Mouse (Mus musculus) embryonic facial prominence, embryonic 15.5 days (tissue): Measurements from ENCODE around the gene Sarnp. TPM values are rescaled to one million over a fixed set of nuclear protein-coding genes. Genes with fewer than 3 reads are reported as not detected.

ENCODE experiments used
- ATAC-seq: fragments of 200-750 bp; cut with Nextera tagmentation; 2 replicates; pipeline ENCODE4 v1.8.0; 2017; ENCODE audit warnings: low read depth, moderate TSS enrichment; ENCODE audit not compliant: insufficient number of reproducible peaks, low FRiP score, low TSS enrichment
- H3K27ac ChIP-seq: fragments of 300-500 bp; sonication (generic); replicated peaks from 2 replicates; pipeline ENCODE4 v1.5.1; 2015; ENCODE audit warnings: mild to moderate bottlenecking, inconsistent platforms
- H3K27me3 ChIP-seq: fragments of 300-500 bp; sonication (generic); 2 replicates; pipeline ENCODE4 v1.6.1; 2015; ENCODE audit warnings: inconsistent platforms
- H3K36me3 ChIP-seq: fragments of 300-500 bp; sonication (generic); 2 replicates; pipeline ENCODE4 v1.6.1; 2015; ENCODE audit warnings: mild to moderate bottlenecking, inconsistent platforms
- H3K4me1 ChIP-seq: fragments of 300-500 bp; sonication (generic); 2 replicates; pipeline ENCODE4 v1.6.1; 2015; ENCODE audit warnings: inconsistent platforms
- H3K4me2 ChIP-seq: fragments of 300-500 bp; sonication (generic); replicated peaks from 2 replicates; pipeline ENCODE4 v1.6.1; 2015; ENCODE audit warnings: mild to moderate bottlenecking, inconsistent platforms
- H3K4me3 ChIP-seq: fragments of 300-500 bp; sonication (generic); replicated peaks from 2 replicates; pipeline ENCODE4 v1.5.1; 2015; ENCODE audit warnings: mild to moderate bottlenecking, inconsistent platforms
- H3K9ac ChIP-seq: fragments of 300-500 bp; sonication (generic); 2 replicates; pipeline ENCODE4 v1.6.1; 2015; ENCODE audit warnings: inconsistent platforms
- H3K9me3 ChIP-seq: fragments of 300-500 bp; sonication (generic); replicated peaks from 2 replicates; pipeline ENCODE4 v1.6.1; 2016; ENCODE audit warnings: inconsistent platforms
- WGBS: fragments of 180-500 bp; shearing (Covaris S2); methylation state at CpG from one replicate; pipeline ENCODE4 v1.1.7; 2015; 5-methylcytosine and 5-hydroxymethylcytosine counted together
- polyA plus RNA-seq: library from polyadenylated mRNA; unstranded; fragments of >200 nt; fragmentation: Nextera tagmentation; extraction: Ambion mirVana; gene quantifications from 2 replicates; pipeline ENCODE4 v1.2.1, GENCODE M21; 2015

Gene Sarnp
- polyA plus RNA-seq, 1 experiment from 2014 or later: 196 TPM

DNA sequence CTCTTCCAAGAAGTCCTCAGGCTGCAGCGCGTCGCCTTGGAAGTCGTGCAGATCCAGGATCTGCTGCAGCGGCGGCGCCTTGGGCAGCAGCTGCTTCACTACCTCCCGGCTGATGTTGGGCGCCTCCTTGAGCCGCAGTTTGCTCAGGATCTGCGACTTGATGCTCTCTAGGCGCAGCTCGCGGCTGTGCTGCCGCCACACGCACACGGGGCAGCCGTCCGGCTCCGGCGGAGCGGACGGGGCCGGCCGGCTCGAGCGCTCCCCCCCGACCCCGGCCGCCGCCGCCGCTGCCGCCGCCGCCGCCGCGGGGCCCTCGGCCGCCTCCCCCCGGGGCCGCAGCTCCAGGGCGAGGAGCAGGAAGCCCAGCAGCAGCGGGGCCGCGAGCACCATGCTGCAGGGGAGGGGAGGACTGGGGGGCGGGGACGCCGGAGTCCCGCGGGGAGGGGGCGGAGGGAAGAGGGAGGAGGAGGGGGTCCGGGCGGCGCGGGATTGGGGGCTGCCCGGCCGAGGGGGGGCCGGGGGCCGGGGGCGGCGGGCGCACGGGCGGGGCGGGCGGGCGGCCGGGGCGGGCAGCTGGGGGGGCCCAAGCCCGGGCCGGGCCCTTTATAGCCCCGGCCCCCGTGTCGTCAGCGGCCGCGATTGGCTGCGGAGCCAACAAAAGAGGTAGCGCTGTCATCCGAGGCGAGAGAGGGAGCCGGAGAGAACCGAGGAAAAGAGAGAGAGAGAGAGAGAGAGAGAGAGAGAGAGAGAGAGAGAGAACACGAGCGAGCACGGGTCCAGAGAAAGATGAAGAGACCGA is 74.4 kb downstream of the Sarnp start, which contains the start of gene Gdf11:
Gene Gdf11 (minus strand): TSS at position 423 of the 799 bp plus-strand sequence.
- under 1% methylated on average over 52 of the region's 89 CpGs for WGBS
- Histone ChIP-seq H3K9ac (peak within 1 kb of the TSS; percentile 72), H3K4me3 (peak within 1 kb of the TSS; percentile 77), H3K27ac (peak within 1 kb of the TSS; percentile 89), H3K4me2 (peak within 1 kb of the TSS; percentile 86), H3K4me1 (peaks cover 42% of the 10 kb centered on the region), H3K27me3 (peaks cover 10% of the 10 kb centered on the region), H3K36me3 (peaks cover 5% of the 10 kb centered on the region; the same call in 1 of the 2 replicates), H3K9me3 (no peaks in the 10 kb centered on the region)
- ATAC-seq: peak; percentile 88

DNA sequence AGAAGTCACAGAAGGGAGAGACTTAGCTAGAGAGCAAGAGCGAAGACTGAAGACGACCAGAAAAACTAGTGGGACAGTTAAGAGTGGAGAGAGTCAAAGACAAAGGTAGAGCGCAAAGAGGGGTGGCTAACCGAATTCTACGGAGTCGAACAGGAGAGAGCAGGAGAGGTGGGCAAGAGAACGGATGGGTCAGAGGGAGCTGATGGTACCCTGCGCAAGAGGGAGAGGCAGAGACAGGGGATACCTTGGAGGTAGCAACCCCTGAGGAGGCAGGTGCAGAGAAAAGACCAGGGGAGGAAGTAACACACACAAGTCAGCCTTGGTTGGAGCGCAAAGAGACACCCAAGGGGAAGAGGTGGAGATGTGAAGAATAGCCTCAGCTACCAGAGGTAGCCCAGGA is 75.1 kb downstream of the Sarnp start:
- Histone ChIP-seq H3K9me3 (no peaks in the 10 kb centered on the region), H3K36me3 (peaks cover 3% of the 10 kb centered on the region; the same call in 1 of the 2 replicates), H3K9ac (peak overlapping the region; percentile 23; the same call in 1 of the 2 replicates), H3K27me3 (peaks cover 12% of the 10 kb centered on the region), H3K4me2 (peak overlapping the region; percentile 86), H3K4me1 (peaks cover 44% of the 10 kb centered on the region), H3K4me3 (peak overlapping the region; percentile 77), H3K27ac (peak overlapping the region; percentile 89)
- WGBS: 3% methylated on average over 9 of the region's 9 CpGs
- no peak for ATAC-seq

DNA sequence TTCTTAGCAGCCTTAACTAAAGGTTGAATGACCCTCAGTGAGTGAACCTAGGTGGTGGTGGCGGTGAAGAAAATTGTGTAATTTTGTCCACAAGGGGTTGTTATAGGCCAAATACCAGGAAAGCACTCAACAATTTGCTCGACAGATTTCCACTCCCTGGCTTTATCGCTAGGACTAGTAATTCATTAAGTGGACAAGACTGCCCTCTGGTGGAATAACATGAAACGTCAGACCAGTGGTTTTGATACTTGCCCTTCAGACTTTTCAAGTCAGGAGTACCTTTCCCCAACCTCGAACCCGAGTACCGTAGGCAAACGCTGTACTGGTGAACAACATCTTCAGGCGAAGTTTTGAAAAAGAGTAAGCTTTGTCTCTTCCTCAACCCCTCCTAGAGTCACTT is 78.3 kb downstream of the Sarnp start:
- Histone ChIP-seq H3K9ac (no peak overlapping the region), H3K4me2 (peak overlapping the region; percentile 35), H3K4me1 (peaks cover 26% of the 10 kb centered on the region), H3K9me3 (no peaks in the 10 kb centered on the region), H3K27ac (no peak overlapping the region), H3K27me3 (peaks cover 12% of the 10 kb centered on the region), H3K4me3 (peak overlapping the region; percentile 17), H3K36me3 (no peaks in the 10 kb centered on the region)
- WGBS: under 1% methylated on average over 9 of the region's 9 CpGs
- ATAC-seq: no peak

DNA sequence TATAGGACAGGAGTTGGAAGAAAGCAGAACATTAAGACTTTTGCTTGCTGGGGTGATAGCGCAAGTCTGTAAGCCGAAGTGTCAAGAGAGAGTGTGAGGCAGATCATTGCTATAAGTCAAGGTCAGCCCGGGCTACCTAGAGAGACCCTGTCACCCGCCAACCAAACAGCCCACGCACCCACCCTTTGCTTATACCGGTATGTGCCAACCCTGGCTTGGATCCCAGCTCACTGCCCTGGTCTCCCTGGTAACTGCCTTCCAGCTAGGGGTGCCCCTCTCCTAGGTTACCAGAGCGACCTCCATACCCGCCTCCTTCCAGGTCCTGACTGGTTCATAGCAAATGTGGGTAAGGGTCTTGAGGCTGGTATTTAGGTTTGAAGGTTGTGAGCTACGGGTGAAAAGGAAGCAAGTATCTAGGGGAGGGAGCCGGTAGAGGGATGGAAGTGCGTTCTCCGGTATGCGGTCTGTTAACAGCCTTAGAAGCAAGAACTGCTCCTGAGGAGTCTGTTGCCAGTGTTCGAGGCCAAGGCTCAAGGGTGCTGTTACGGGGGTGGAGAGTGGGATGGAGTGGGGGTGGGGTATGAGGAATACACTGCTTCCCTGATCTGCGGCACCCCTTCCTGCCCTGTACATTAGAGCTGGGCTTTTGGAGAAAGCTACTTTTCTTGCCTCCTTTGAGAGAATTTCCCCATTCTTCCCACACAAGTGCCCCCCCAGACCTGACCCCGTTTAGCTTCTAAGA is 79.0 kb downstream of the Sarnp start:
- H3K4me1 ChIP-seq: peaks cover 22% of the 10 kb centered on the region
- no peaks in the 10 kb centered on the region for H3K36me3 ChIP-seq
- peak; percentile 42; the same call in 1 of the 2 replicates for ATAC-seq
- WGBS: 5% methylated on average over 17 of the region's 17 CpGs
- H3K4me2 ChIP-seq: peak overlapping the region; percentile 35
- H3K27me3 ChIP-seq: peaks cover 12% of the 10 kb centered on the region
- H3K27ac ChIP-seq: peak overlapping the region; percentile 28; the same call in 1 of the 2 replicates
- H3K9me3 ChIP-seq: no peaks in the 10 kb centered on the region
- peak overlapping the region; percentile 17 for H3K4me3 ChIP-seq
- no peak overlapping the region for H3K9ac ChIP-seq

DNA sequence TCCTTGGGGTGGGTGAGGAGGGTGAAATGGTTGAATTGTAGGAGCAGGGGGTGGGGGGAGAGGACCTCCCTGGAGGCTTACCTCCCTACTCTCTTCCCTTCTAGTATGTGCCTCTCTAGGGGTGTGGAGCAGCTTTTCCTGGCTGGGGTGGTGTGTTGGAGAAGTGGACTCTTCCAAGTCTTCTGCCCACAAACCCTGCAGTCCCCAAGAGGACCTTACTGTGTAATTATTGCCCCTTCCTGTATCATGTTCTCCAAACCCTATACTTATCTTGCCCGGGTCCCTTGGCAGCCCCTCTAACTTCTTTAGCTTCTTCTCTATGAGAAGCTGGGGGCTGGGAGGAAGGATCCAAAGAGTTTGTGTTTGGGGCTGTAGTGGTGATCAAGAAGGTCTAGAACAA is 79.7 kb downstream of the Sarnp start:
- no peak overlapping the region for H3K9ac ChIP-seq
- H3K27ac ChIP-seq: peak overlapping the region; percentile 28; the same call in 1 of the 2 replicates
- peaks cover 22% of the 10 kb centered on the region for H3K4me1 ChIP-seq
- H3K36me3 ChIP-seq: no peaks in the 10 kb centered on the region
- WGBS: 25% methylated on average over 1 of the region's 1 CpGs
- H3K9me3 ChIP-seq: no peaks in the 10 kb centered on the region
- H3K4me2 ChIP-seq: no peak overlapping the region
- H3K4me3 ChIP-seq: no peak overlapping the region
- H3K27me3 ChIP-seq: peaks cover 12% of the 10 kb centered on the region
- peak; percentile 68 for ATAC-seq

DNA sequence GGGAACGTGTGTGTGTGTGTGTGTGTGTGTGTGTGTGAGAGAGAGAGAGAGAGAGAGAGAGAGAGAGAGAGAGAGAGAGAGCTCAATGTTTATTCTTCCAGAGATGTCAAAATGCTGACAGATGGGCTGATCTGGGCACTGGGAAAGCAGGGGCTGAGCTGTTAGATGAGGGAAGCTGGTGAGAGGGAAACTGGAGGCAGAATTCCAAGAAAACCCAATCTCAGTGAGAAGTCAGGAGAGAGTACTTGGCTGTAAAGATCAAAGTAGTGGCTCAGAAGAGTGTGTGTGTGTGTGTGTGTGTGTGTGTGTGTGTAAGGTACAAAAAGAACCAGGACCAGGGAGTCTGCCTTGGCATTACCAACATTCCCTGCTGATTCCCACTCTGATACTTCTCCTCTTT is 80.4 kb downstream of the Sarnp start:
- Histone ChIP-seq H3K4me2 (no peak overlapping the region), H3K27ac (no peak overlapping the region; the same call in 1 of the 2 replicates)
- 6% methylated on average over 1 of the region's 1 CpGs for WGBS

DNA sequence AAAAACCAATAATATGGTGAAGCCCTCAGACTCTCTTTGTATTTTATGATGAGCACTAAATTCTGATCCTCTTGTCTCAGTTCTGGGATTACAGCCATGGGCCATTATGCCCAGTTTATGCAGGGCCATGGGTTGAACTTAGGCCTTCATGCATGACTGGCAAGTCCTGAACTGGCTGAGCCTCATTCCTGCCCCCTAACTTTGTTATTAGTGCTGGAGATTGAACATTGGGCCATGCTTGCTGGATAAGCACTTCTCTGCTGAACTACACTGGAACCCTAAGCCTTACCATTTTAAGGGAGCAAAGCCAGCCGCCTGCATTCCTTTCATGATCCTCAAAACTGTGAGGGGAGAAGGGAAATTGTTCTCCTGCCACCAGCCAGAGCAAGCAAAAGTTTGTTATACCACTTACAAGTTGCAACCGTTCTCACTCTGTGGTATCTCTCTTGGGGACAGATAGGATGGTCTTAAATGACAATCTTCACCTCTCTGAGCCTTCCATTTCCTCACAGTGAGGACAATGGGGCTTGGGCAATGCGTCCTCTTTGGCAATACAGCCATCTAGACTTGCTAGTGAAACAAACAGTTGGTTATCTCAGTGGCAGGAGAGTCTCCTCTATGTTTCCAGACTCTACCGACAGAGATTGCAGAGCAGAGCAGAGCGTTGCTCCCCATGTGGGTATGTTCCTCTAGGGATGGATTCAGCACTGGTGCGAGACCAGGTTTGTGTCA is 82.8 kb downstream of the Sarnp start:
- 80% methylated on average over 6 of the region's 6 CpGs for WGBS
- no peaks in the 10 kb centered on the region for H3K9me3 ChIP-seq

More for the DNA sequence above, 80.4 kb downstream of the Sarnp start:
- H3K9ac ChIP-seq: no peak overlapping the region
- no peaks in the 10 kb centered on the region for H3K36me3 ChIP-seq
- no peak overlapping the region for H3K4me3 ChIP-seq
- H3K4me1 ChIP-seq: peaks cover 18% of the 10 kb centered on the region
- H3K27me3 ChIP-seq: peaks cover 12% of the 10 kb centered on the region
- no peaks in the 10 kb centered on the region for H3K9me3 ChIP-seq
- no peak for ATAC-seq

DNA sequence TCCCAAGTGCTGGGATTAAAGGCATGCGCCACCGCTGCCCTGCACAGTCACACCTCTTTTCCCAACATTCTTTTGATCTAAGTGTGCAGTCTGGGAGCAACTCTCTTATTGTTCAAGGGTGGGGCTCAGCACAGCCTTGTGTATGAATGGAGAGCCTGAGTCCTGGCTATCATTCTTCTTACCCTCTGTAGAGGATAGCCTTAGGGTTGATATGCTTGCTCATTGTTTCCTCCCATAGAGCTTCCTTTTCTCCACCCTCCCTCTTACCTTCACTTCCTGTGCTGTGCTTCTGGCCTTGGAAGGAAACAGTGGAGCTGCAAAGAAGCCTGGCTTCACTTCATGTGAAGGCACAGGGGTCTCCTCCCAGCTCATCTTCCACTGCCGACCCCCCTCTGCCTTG is 83.6 kb downstream of the Sarnp start, which contains the start of gene Cd63:
Gene Cd63 (plus strand): TSS at position 292 of the 400 bp plus-strand sequence.
- no peak for ATAC-seq
- H3K4me3 ChIP-seq: no peak within 1 kb of the TSS
- no peak within 1 kb of the TSS for H3K9ac ChIP-seq
- peaks cover 11% of the 10 kb centered on the region for H3K4me1 ChIP-seq
- no peaks in the 10 kb centered on the region for H3K9me3 ChIP-seq
- H3K36me3 ChIP-seq: no peaks in the 10 kb centered on the region
- H3K27me3 ChIP-seq: peaks cover 11% of the 10 kb centered on the region
- WGBS: 78% methylated on average over 3 of the region's 3 CpGs
- no peak within 1 kb of the TSS for H3K27ac ChIP-seq
- no peak within 1 kb of the TSS for H3K4me2 ChIP-seq

More for the DNA sequence above, 82.8 kb downstream of the Sarnp start:
- no peaks in the 10 kb centered on the region for H3K36me3 ChIP-seq
- H3K4me3 ChIP-seq: no peak overlapping the region
- H3K4me2 ChIP-seq: no peak overlapping the region
- no peak overlapping the region for H3K27ac ChIP-seq
- H3K27me3 ChIP-seq: peaks cover 12% of the 10 kb centered on the region
- ATAC-seq: no peak
- no peak overlapping the region for H3K9ac ChIP-seq
- H3K4me1 ChIP-seq: peaks cover 11% of the 10 kb centered on the region

DNA sequence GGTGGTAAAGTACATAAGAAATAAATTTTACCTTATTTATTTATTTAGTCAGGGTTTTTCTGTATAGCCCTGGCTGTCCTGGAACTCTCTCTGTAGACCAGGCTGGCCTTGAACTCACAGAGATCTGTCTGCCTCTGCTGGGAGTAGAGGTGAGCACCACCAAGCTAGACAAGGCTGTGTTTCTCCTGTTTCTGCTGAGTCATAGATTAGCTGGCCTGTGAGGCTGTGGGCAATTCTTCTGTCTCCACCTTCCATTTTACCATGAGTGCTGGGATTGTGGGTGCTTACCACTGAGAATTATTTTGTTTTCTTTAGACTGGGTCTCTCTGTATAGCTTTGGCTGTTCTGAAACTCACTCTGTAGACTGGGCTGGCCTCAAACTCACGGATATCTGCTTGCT is 84.3 kb downstream of the Sarnp start:
- Histone ChIP-seq H3K27ac (no peak overlapping the region), H3K27me3 (peaks cover 4% of the 10 kb centered on the region), H3K9ac (no peak overlapping the region), H3K4me1 (peaks cover 4% of the 10 kb centered on the region; the same call in 1 of the 2 replicates), H3K4me2 (no peak overlapping the region), H3K9me3 (no peaks in the 10 kb centered on the region), H3K4me3 (no peak overlapping the region), H3K36me3 (no peaks in the 10 kb centered on the region)
- no peak for ATAC-seq
- WGBS: 91% methylated on average over 1 of the region's 1 CpGs

DNA sequence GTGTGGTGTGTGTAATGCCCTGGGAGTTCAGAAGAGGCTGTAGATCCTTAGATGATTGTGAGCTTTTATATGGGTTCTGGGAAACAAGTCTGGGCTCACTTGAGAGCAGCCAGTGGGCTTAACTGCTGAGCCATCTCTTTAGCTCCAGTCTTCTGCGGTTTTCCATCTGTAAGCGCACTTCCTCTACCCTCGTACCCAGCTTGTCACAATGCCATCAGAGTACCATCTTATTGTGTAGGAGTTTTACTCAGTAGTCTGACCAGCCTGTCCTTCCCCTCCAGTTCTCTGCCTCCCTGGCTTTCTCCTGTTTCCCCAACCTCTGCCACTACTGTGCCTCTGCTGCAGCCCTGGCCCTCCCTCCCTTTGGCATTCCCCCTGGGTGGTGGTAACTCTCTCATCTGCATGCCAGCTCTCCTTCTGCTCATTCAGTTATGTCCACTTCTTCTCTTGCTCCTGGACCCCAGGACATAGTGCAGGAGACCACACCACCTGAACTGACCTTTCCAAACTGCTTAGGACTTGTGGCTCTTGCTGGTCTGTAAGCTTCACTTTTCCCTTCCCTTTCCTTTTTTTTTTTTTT is 85.4 kb downstream of the Sarnp start:
- H3K4me1 ChIP-seq: no peaks in the 10 kb centered on the region
- 62% methylated on average over 3 of the region's 3 CpGs for WGBS

More for the DNA sequence above, 85.4 kb downstream of the Sarnp start:
- no peak overlapping the region for H3K4me3 ChIP-seq
- H3K9ac ChIP-seq: no peak overlapping the region
- no peaks in the 10 kb centered on the region for H3K27me3 ChIP-seq
- H3K36me3 ChIP-seq: no peaks in the 10 kb centered on the region
- no peaks in the 10 kb centered on the region for H3K9me3 ChIP-seq
- H3K27ac ChIP-seq: no peak overlapping the region
- H3K4me2 ChIP-seq: no peak overlapping the region
- no peak for ATAC-seq
